Mouse (Mus musculus): ENCODE measurements around the gene Mak. TPM values are rescaled to one million over a fixed set of nuclear protein-coding genes. Genes with fewer than 3 reads are reported as not detected.
"Not testable (repeated sequence)": the region's sequence is repeated elsewhere in the genome, so short reads cannot be mapped to it uniquely, and the experiment has no call there.

The Mak gene
- total RNA-seq, 2 experiments from 2014 or later = 3.1 to 3.9 TPM

GRCm38 (mm10) chr13:40988418-40988817 lies 91.1 kb downstream of the Mak start:
- intact Hi-C loops (cut with DNase I) = no loop called here
- Histone ChIP-seq H3K27ac (no peak overlapping the region), H3K4me3 (no peak overlapping the region)
- TF ChIP-seq CTCF (IDR thresholded peaks at IDR 0.05) = no peak
- DNase-seq (ENCODE audit: extremely low spot score in 1 of 2, low spot score in 2 of 2) = no peak

GRCm38 (mm10) chr13:40987608-40988303 lies 91.8 kb downstream of the Mak start:
- intact Hi-C loops (cut with DNase I); H3K4me3 ChIP-seq; DNase-seq (ENCODE audit: extremely low spot score in 1 of 2, low spot score in 2 of 2); H3K27ac ChIP-seq: not testable (repeated sequence)
- TF ChIP-seq CTCF (IDR thresholded peaks at IDR 0.05) = peak; percentile 2; the same call in 1 of the 2 replicates

- intact Hi-C loops (cut with DNase I) = no loop called here
- H3K27ac ChIP-seq = no peak overlapping the region
- H3K4me3 ChIP-seq = no peak overlapping the region
- no peak for DNase-seq (ENCODE audit: extremely low spot score in 1 of 2, low spot score in 2 of 2)
- TF ChIP-seq CTCF (IDR thresholded peaks at IDR 0.05) = no peak
These were observed 93.4 kb downstream of the Mak start for GRCm38 (mm10) chr13:40986081-40986480.

- TF ChIP-seq CTCF (IDR thresholded peaks at IDR 0.05) = no peak
- intact Hi-C loops (cut with DNase I) = no loop called here
- no peak overlapping the region for H3K4me3 ChIP-seq
- no peak for DNase-seq (ENCODE audit: extremely low spot score in 1 of 2, low spot score in 2 of 2)
- no peak overlapping the region for H3K27ac ChIP-seq
These were observed 96.7 kb downstream of the Mak start for GRCm38 (mm10) chr13:40982759-40983158.

- intact Hi-C loops (cut with DNase I) = no loop called here
- H3K27ac ChIP-seq = peak overlapping the region; percentile 48
These were observed 100.2 kb downstream of the Mak start for GRCm38 (mm10) chr13:40979321-40979720.

GRCm38 (mm10) chr13:40978652-40979051 lies 100.9 kb downstream of the Mak start:
- Histone ChIP-seq H3K4me3 (no peak overlapping the region), H3K27ac (no peak overlapping the region)
- no peak for TF ChIP-seq CTCF (IDR thresholded peaks at IDR 0.05)
- intact Hi-C loops (cut with DNase I) = no loop called here
- no peak for DNase-seq (ENCODE audit: extremely low spot score in 1 of 2, low spot score in 2 of 2)

More at GRCm38 (mm10) chr13:40979321-40979720, 100.2 kb downstream of the Mak start:
- H3K4me3 ChIP-seq = no peak overlapping the region
- peak; percentile 17 for TF ChIP-seq CTCF (IDR thresholded peaks at IDR 0.05)
- no peak for DNase-seq (ENCODE audit: extremely low spot score in 1 of 2, low spot score in 2 of 2)

- intact Hi-C loops (cut with DNase I) = loop anchor here (1.0 to 2.0 kb wide), 2 partner anchors 134 to 193 kb away; no protein-coding TSS in a partner anchor
- no peak overlapping the region for H3K27ac ChIP-seq
- DNase-seq (ENCODE audit: extremely low spot score in 1 of 2, low spot score in 2 of 2) = peak; percentile 38 to 39
- TF ChIP-seq CTCF (IDR thresholded peaks at IDR 0.05) = peak; percentile 71
- no peak overlapping the region for H3K4me3 ChIP-seq
These were observed 101.9 kb downstream of the Mak start for GRCm38 (mm10) chr13:40977609-40978008.

Other genes starting within 250 kb of the Mak start
- gene Gcnt2, start 220.0 kb downstream of the Mak start, total RNA-seq (2021) = 10 to 100 TPM; 21.1 to 21.7 TPM
- 10 to 100 TPM; 39.4 to 43.7 TPM for gene Pak1ip1, start 78.7 kb downstream of the Mak start, total RNA-seq (2021)
- gene Tmem14c, start 63.4 kb downstream of the Mak start, total RNA-seq (2021) = 10 to 100 TPM; 54.7 to 54.9 TPM
- not detected for gene Gcm2, start 31.3 kb upstream of the Mak start, total RNA-seq (2021)
- not detected for gene Sycp2l, start 34.6 kb upstream of the Mak start, total RNA-seq (2021)
- gene Elovl2, start 140.7 kb upstream of the Mak start, total RNA-seq (2021) = 10 to 100 TPM; 16.0 to 16.7 TPM
- 100 to 1,000 TPM; 165 to 181 TPM for gene Smim13, start 170.1 kb upstream of the Mak start, total RNA-seq (2021)
- gene Gm17364, start 194.3 kb upstream of the Mak start, total RNA-seq (2021) = not detected

Measured in left cerebral cortex, adult 2 months (tissue).